Mouse (Mus musculus) C2C12 (cell line): Measurements from ENCODE around the gene Olfr1344. TPM values are rescaled to one million over a fixed set of nuclear protein-coding genes. Genes with fewer than 3 reads are reported as not detected.

Experiments used
- H3K27me3 ChIP-seq: one replicate; pipeline ENCODE4 v1.6.1; 2011; ENCODE audit not compliant: control insufficient read depth, insufficient read depth, insufficient read length
- H3K36me3 ChIP-seq: one replicate; pipeline ENCODE4 v1.6.1; 2011; ENCODE audit not compliant: control insufficient read depth, insufficient read depth
- H3K4me3 ChIP-seq: one replicate; pipeline ENCODE4 v1.5.1; 2011; ENCODE audit warnings: mild to moderate bottlenecking, control low read depth; ENCODE audit not compliant: poor library complexity, insufficient read depth, severe bottlenecking
- H3K79me2 ChIP-seq: one replicate; pipeline ENCODE4 v1.6.1; 2011; ENCODE audit not compliant: control insufficient read depth, insufficient read depth
- H3K79me3 ChIP-seq: one replicate; pipeline ENCODE4 v1.6.1; 2011; ENCODE audit warnings: low read depth, control low read depth
- H3ac ChIP-seq: one replicate; pipeline ENCODE3; 2011; ENCODE audit warnings: low read depth; ENCODE audit not compliant: control insufficient read depth, insufficient read length
- CEBPB ChIP-seq: IDR thresholded peaks from one replicate; pipeline ENCODE4 v1.6.1; 2011; ENCODE audit warnings: low read depth, mild to moderate bottlenecking, control low read depth, moderate library complexity
- CTCF ChIP-seq: IDR thresholded peaks from one replicate; pipeline ENCODE4 v1.5.1; 2011; ENCODE audit not compliant: control insufficient read depth, insufficient read depth, insufficient read length
- FOSL1 ChIP-seq: IDR thresholded peaks from one replicate; pipeline ENCODE4 v1.8.0; 2011; ENCODE audit warnings: mild to moderate bottlenecking, low read length; ENCODE audit not compliant: poor library complexity, insufficient read depth, severe bottlenecking
- MAX ChIP-seq: IDR thresholded peaks from one replicate; pipeline ENCODE4 v1.6.1; 2011; ENCODE audit warnings: mild to moderate bottlenecking, control low read depth
- MYOD1 ChIP-seq: IDR thresholded peaks from one replicate; pipeline ENCODE4 v1.6.1; 2011; ENCODE audit warnings: low read depth; ENCODE audit not compliant: control insufficient read depth, insufficient read length
- MYOG ChIP-seq: IDR thresholded peaks from one replicate; pipeline ENCODE4 v1.6.1; 2011; ENCODE audit not compliant: control insufficient read depth, insufficient read length; ENCODE audit errors: extremely low read depth
- USF1 ChIP-seq: IDR thresholded peaks from one replicate; pipeline ENCODE4 v1.6.1; 2011; ENCODE audit warnings: low read depth, mild to moderate bottlenecking, control low read depth, moderate library complexity
- polyA plus RNA-seq: library from polyadenylated mRNA; unstranded; fragments of >200 nt; fragmentation: generic; extraction: Trizol; gene quantifications from one replicate; pipeline ENCODE4 v1.2.1, GENCODE M21; 2012; ENCODE audit warnings: missing spikeins

The Olfr1344 gene
- polyA plus RNA-seq, 1 experiment: not detected

DNA sequence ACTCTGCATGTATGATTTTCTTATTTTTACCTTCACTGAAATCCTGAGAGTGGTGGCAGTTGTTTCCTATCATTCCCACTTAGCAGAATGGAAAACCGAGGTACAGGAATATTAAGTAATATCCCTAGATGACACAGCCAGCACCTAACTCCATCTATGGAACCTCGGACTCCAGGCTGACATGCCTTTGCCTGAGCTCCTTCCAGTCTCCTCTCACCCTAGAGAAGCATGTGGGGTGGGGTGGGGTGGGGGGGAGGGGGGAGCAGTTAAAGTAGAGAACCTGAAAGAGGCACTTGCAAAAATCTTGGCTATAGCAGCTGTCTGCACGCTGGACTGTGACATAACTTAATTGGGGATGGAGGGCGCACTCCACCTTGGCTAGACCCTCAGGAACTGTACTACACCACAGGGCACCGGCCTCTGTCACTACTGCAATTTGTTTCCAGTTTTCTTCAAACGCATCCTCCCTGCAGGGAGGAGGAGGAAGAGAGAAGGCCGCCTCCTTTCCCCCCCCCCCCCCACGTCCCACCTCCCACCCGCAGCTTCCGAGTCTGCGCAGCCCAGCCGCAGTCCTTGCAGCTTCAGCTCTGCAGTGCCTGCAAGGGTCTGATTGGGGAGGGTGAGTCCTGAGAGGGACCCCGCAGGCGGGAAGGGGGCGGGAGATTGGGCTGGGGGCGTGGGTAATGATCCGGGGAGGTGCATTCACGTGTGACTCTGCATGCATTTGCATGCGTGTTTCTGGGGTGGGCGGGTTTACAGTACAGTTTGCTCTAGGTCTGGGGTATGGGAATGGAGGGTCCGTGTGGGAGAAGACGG lies 23.7 kb upstream of the Olfr1344 start:
- Histone ChIP-seq H3K4me3 (no peak overlapping the region), H3K27me3 (no peaks in the 10 kb centered on the region), H3ac (no peak overlapping the region), H3K79me3 (no peaks in the 10 kb centered on the region), H3K36me3 (no peaks in the 10 kb centered on the region), H3K79me2 (no peaks in the 10 kb centered on the region)
- TF ChIP-seq MYOG (no peak), MAX (no peak), CTCF (no peak), CEBPB (no peak), USF1 (no peak), FOSL1 (no peak), MYOD1 (no peak)

DNA sequence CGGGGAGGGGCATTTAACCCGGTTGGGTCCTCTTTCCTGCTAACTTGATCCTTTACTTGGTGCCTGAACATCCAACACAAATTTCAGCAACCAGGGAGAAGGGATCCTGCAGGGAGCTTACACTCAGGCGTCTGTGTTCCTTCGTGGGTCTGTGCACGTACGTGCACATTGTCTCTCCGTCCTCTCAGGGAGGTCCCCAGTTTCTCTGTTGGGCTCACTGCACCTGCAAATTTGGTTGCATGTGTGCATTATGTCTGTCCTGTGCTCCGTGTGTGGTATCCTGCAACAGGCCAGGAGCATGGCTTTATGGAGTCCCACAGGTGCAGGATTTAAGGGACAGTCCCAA lies 23.1 kb upstream of the Olfr1344 start:
- Histone ChIP-seq H3K36me3 (no peaks in the 10 kb centered on the region), H3K27me3 (no peaks in the 10 kb centered on the region), H3K79me3 (no peaks in the 10 kb centered on the region), H3K79me2 (no peaks in the 10 kb centered on the region), H3K4me3 (no peak overlapping the region), H3ac (no peak overlapping the region)
- TF ChIP-seq CTCF (no peak), MYOD1 (no peak)

DNA sequence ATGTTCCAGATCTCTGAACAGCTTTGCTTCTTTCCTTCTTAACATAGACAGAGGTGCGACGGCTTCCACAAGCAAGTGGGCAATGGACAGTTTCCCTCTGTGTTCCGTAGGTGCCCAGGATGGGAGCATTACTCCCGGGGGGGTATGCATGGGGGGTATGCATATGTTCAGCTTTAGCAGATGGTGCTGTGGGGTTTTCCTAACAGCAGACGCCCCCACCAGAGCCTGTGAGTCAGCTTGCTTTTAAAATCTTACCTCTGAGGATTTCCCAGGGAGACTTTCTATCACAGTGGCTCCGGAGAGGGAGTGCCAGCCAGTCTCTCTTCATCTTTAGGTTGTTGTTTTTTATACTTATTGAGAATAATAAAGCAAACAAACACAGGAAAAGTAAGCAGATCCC lies 18.6 kb upstream of the Olfr1344 start:
- no peaks in the 10 kb centered on the region for H3K36me3 ChIP-seq
- H3K27me3 ChIP-seq: no peaks in the 10 kb centered on the region
- no peak for TF ChIP-seq MYOD1
- TF ChIP-seq MAX: no peak
- TF ChIP-seq CTCF: no peak
- no peak for TF ChIP-seq MYOG
- no peak for TF ChIP-seq CEBPB
- TF ChIP-seq FOSL1: no peak
- no peak for TF ChIP-seq USF1
- no peak overlapping the region for H3K4me3 ChIP-seq
- H3ac ChIP-seq: no peak overlapping the region
- H3K79me2 ChIP-seq: no peaks in the 10 kb centered on the region
- no peaks in the 10 kb centered on the region for H3K79me3 ChIP-seq

DNA sequence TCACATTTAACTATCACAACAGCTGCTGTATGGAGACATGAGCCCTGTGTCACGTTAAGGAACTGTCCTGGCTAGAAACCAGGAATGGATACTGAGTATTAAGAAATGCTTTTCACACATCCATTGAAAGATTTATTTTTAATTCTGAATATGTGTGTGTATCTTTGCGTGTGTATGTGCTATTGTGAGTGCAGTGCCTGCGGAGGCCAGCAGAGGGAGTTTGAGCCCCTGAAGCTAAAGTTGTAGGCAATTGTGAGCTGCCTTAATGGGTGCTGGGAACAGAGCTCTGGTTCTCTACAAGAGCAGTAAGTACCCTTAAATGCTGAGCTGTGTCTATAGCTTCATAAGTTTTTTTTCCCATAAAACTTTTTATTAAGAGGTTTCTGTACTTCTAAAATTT lies 9.1 kb upstream of the Olfr1344 start:
- no peaks in the 10 kb centered on the region for H3K79me2 ChIP-seq
- no peak overlapping the region for H3K4me3 ChIP-seq
- H3K27me3 ChIP-seq: no peaks in the 10 kb centered on the region
- TF ChIP-seq MAX: no peak
- TF ChIP-seq CEBPB: no peak
- TF ChIP-seq MYOD1: no peak
- no peak for TF ChIP-seq FOSL1
- no peak for TF ChIP-seq MYOG
- no peak overlapping the region for H3ac ChIP-seq
- H3K36me3 ChIP-seq: no peaks in the 10 kb centered on the region
- H3K79me3 ChIP-seq: no peaks in the 10 kb centered on the region

DNA sequence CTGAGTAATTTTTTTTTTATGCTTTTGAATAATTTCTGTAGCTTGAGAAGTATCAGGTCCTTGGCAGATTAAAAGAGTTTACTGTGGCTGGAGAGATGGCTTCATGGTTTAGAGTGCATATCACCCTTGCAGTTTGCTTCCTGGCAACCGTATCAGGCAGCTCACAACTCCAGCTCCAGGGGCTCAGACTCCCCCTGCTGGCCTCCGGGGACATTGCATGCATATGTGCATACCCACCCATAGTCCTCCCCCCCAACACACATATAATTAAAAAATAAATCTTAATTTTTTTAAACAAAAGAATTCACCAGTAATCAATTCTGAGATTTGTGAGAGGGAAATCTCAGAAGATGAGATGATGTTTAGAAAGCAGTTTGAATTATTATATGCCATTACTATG lies 8.1 kb upstream of the Olfr1344 start:
- no peaks in the 10 kb centered on the region for H3K36me3 ChIP-seq
- no peaks in the 10 kb centered on the region for H3K79me3 ChIP-seq
- H3K79me2 ChIP-seq: no peaks in the 10 kb centered on the region
- H3K27me3 ChIP-seq: no peaks in the 10 kb centered on the region
- H3ac ChIP-seq: no peak overlapping the region
- TF ChIP-seq FOSL1 (no peak), CEBPB (no peak), MYOD1 (no peak), MYOG (no peak), MAX (no peak), USF1 (no peak), CTCF (no peak)
- no peak overlapping the region for H3K4me3 ChIP-seq

DNA sequence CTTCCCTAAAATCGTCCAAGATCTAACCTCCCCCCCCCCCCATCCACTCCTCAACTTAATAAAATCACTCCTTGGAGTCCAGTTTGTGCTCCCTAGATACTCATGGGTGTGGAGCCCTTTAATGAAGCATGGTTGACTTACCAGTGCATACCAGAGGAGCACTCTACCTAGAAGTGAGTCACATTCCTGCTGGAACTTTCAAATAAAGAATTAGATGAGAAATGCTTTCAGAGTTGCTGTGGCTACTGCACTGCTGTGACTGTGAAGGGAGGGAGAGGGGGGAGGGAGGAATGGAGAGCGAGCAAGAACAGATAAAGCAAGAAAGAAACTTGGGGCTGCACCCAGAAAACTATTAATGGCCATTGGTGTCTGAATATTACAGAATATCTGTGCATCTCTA lies 2.7 kb downstream of the Olfr1344 start:
- no peaks in the 10 kb centered on the region for H3K27me3 ChIP-seq

More for the DNA sequence above, 2.7 kb downstream of the Olfr1344 start:
- TF ChIP-seq MYOG (no peak), CEBPB (no peak), USF1 (no peak), MYOD1 (no peak), CTCF (no peak), MAX (no peak), FOSL1 (no peak)
- Histone ChIP-seq H3K4me3 (no peak overlapping the region), H3K79me2 (no peaks in the 10 kb centered on the region), H3K79me3 (no peaks in the 10 kb centered on the region), H3ac (no peak overlapping the region), H3K36me3 (no peaks in the 10 kb centered on the region)
